9 mouse cellular contexts compared by ENCODE assay signal in genomic region chr6:84697474-84698287, GRCm38 (mm10).
DNase-seq lines count a peak whose midpoint lies in the region; ATAC-seq lines count a peak whose summit lies in the region.
"Had no signal": no experiment of that assay in that cellular context is flagged by ENCODE, and none has a peak within 500 bp of the region (broad histone marks: within the 10 kb centered on the region; RNA-seq: fewer than 3 reads in every experiment).

No protein-coding gene starts in this region.

- no peaks in the 10 kb centered on the region for H3K27me3 ChIP-seq in lung, embryonic 16.5 days (ENCODE audit: control insufficient read depth, insufficient read depth, low read depth, low read length)
- H3K27me3 ChIP-seq: embryonic facial prominence, embryonic 15.5 days had no signal

- no peak overlapping the region for H3K27ac ChIP-seq in lung, embryonic 16.5 days (ENCODE audit: low read length)
- H3K27ac ChIP-seq: embryonic facial prominence, embryonic 15.5 days had no signal

- H3K36me3 ChIP-seq in lung, embryonic 16.5 days (ENCODE audit: control insufficient read depth, insufficient read depth, low read length): no peaks in the 10 kb centered on the region
- H3K36me3 ChIP-seq: embryonic facial prominence, embryonic 15.5 days had no signal

- no peak overlapping the region for H3K4me2 ChIP-seq in lung, embryonic 16.5 days (ENCODE audit: low read depth, low read length)
- H3K4me2 ChIP-seq: embryonic facial prominence, embryonic 15.5 days had no signal

- WGBS in lung, embryonic 16.5 days: 22% methylated on average over 9 of the region's 9 CpGs

- H3K4me1 ChIP-seq in lung, embryonic 16.5 days (replicated peaks; ENCODE audit: control insufficient read depth, insufficient read depth, low read length): peaks cover 16% of the 10 kb centered on the region

- intact Hi-C loops in heart, postnatal 25 days (cut with DNase I): no loop called here

- no peak overlapping the region for H3K4me3 ChIP-seq in lung, embryonic 16.5 days (ENCODE audit: low read length)
- H3K4me3 ChIP-seq: embryonic facial prominence, embryonic 15.5 days had no signal

- ATAC-seq in lung, embryonic 16.5 days (ENCODE audit: low read depth): peak; percentile 60
- ATAC-seq in activated CD4-positive, CD25-positive, alpha-beta regulatory T cell, adult 4 months: no peak

- no peaks in the 10 kb centered on the region for H3K9me3 ChIP-seq in lung, embryonic 16.5 days (ENCODE audit: control insufficient read depth, low read length)
- H3K9me3 ChIP-seq: embryonic facial prominence, embryonic 15.5 days had no signal

- DNase-seq in urinary bladder, postnatal 14 days (ENCODE audit: low spot score): peak; percentile 63
- no peak for DNase-seq in urinary bladder, postnatal 10 days (ENCODE audit: low spot score)
- peak; percentile 30 for DNase-seq in heart, postnatal 25 days (ENCODE audit: low spot score)
- DNase-seq in urinary bladder, postnatal 36 days (ENCODE audit: low spot score in 2 of 2): peak; percentile 22 to 58
- no peak for DNase-seq in cerebellum, adult 18-20 months
- no peak for DNase-seq in left cerebral cortex, adult 11 months (ENCODE audit: low spot score)

- H3K9ac ChIP-seq in lung, embryonic 16.5 days (ENCODE audit: low read length): no peak overlapping the region
- H3K9ac ChIP-seq: embryonic facial prominence, embryonic 15.5 days had no signal

Comparison
In these comparisons a context has a peak if more than half of its experiments do, and no peak if none do; other contexts are left out.
1. DNase-seq: peak in urinary bladder, postnatal 14 days (single experiment), heart, postnatal 25 days (single experiment) and urinary bladder, postnatal 36 days (2 of 2); none in urinary bladder, postnatal 10 days (single experiment), cerebellum, adult 18-20 months (0 of 2) and left cerebral cortex, adult 11 months (single experiment).